Comparison of ENCODE assay signal across 8 mouse cellular contexts in genomic region chr6:138421931-138422531, GRCm38 (mm10).
DNase-seq lines count a peak whose midpoint lies in the region; ATAC-seq lines count a peak whose summit lies in the region.

No protein-coding gene starts in this region.

- ATAC-seq in embryonic facial prominence, embryonic 12.5 days (ENCODE audit: insufficient number of reproducible peaks, insufficient read depth, low FRiP score, low TSS enrichment) = no peak
- ATAC-seq in intestine, embryonic 15.5 days = peak; percentile 45
- peak; percentile 11; the same call in 1 of the 2 replicates for ATAC-seq in neural tube, embryonic 12.5 days (ENCODE audit: low FRiP score, low read depth)

- 1% methylated on average over 24 of the region's 24 CpGs for WGBS in embryonic facial prominence, embryonic 12.5 days
- under 1% methylated on average over 24 of the region's 24 CpGs for WGBS in intestine, embryonic 15.5 days
- WGBS in neural tube, embryonic 12.5 days = 1% methylated on average over 24 of the region's 24 CpGs

- H3K4me1 ChIP-seq in embryonic facial prominence, embryonic 12.5 days = peaks cover 28% of the 10 kb centered on the region
- 0 out of 2 replicates have a peak, but pooled peaks cover 3% of the 10 kb centered on the region for H3K4me1 ChIP-seq in intestine, embryonic 15.5 days (replicated peaks)
- H3K4me1 ChIP-seq in neural tube, embryonic 12.5 days = peaks cover 32% of the 10 kb centered on the region

- peak; percentile 31 to 38 for DNase-seq in layer of hippocampus, adult 8-10 months (ENCODE audit: low spot score in 2 of 2)
- DNase-seq in layer of hippocampus, adult 11-12 months (ENCODE audit: low spot score) = no peak
- no peak for DNase-seq in spleen, adult 12 weeks (ENCODE audit: low spot score)
- no peak for DNase-seq in right cerebral cortex, postnatal 25 days
- DNase-seq in cerebellum, postnatal 36 days = no peak

- H3K9ac ChIP-seq in embryonic facial prominence, embryonic 12.5 days = peak overlapping the region; percentile 28; the same call in 1 of the 2 replicates
- peak overlapping the region; percentile 31; the same call in 1 of the 2 replicates for H3K9ac ChIP-seq in intestine, embryonic 15.5 days
- H3K9ac ChIP-seq in neural tube, embryonic 12.5 days = peak overlapping the region; percentile 42; the same call in 1 of the 2 replicates

- no peaks in the 10 kb centered on the region for H3K36me3 ChIP-seq in embryonic facial prominence, embryonic 12.5 days
- no peaks in the 10 kb centered on the region for H3K36me3 ChIP-seq in intestine, embryonic 15.5 days
- H3K36me3 ChIP-seq in neural tube, embryonic 12.5 days = no peaks in the 10 kb centered on the region

- H3K27me3 ChIP-seq in embryonic facial prominence, embryonic 12.5 days = peaks cover 14% of the 10 kb centered on the region; the same call in 1 of the 2 replicates
- peaks cover 7% of the 10 kb centered on the region; the same call in 1 of the 2 replicates for H3K27me3 ChIP-seq in intestine, embryonic 15.5 days (replicated peaks)
- H3K27me3 ChIP-seq in neural tube, embryonic 12.5 days (replicated peaks) = no peaks in the 10 kb centered on the region

- H3K9me3 ChIP-seq in embryonic facial prominence, embryonic 12.5 days = no peaks in the 10 kb centered on the region
- H3K9me3 ChIP-seq in intestine, embryonic 15.5 days = no peaks in the 10 kb centered on the region
- no peaks in the 10 kb centered on the region for H3K9me3 ChIP-seq in neural tube, embryonic 12.5 days

- no peak overlapping the region for H3K27ac ChIP-seq in embryonic facial prominence, embryonic 12.5 days
- no peak overlapping the region for H3K27ac ChIP-seq in intestine, embryonic 15.5 days
- no peak overlapping the region for H3K27ac ChIP-seq in neural tube, embryonic 12.5 days

- peak overlapping the region; percentile 34 for H3K4me3 ChIP-seq in embryonic facial prominence, embryonic 12.5 days
- H3K4me3 ChIP-seq in intestine, embryonic 15.5 days (replicated peaks) = peak overlapping the region; percentile 35
- peak overlapping the region; percentile 26 for H3K4me3 ChIP-seq in neural tube, embryonic 12.5 days

- H3K4me2 ChIP-seq in embryonic facial prominence, embryonic 12.5 days (replicated peaks) = peak overlapping the region; percentile 64
- peak overlapping the region; percentile 77 for H3K4me2 ChIP-seq in intestine, embryonic 15.5 days (replicated peaks)
- H3K4me2 ChIP-seq in neural tube, embryonic 12.5 days (replicated peaks) = peak overlapping the region; percentile 71

Comparison
In these comparisons a context has a peak if more than half of its experiments do, and no peak if none do; other contexts are left out.
1. DNase-seq: peak in layer of hippocampus, adult 8-10 months (2 of 2); none in layer of hippocampus, adult 11-12 months (single experiment), spleen, adult 12 weeks (single experiment), right cerebral cortex, postnatal 25 days (single experiment) and cerebellum, postnatal 36 days (0 of 2).
2. Peak in every context shown above with its lines, with median percentiles within 50 percentile points of each other: H3K4me2 ChIP-seq, H3K4me3 ChIP-seq and H3K9ac ChIP-seq.